Mouse (Mus musculus): ENCODE results near the gene Rnf34. TPM values are rescaled to one million over a fixed set of nuclear protein-coding genes. Genes with fewer than 3 reads are reported as not detected.

Rnf34 gene
- polyA plus RNA-seq, 1 experiment from 2014 or later, result 57.5 TPM

DNA sequence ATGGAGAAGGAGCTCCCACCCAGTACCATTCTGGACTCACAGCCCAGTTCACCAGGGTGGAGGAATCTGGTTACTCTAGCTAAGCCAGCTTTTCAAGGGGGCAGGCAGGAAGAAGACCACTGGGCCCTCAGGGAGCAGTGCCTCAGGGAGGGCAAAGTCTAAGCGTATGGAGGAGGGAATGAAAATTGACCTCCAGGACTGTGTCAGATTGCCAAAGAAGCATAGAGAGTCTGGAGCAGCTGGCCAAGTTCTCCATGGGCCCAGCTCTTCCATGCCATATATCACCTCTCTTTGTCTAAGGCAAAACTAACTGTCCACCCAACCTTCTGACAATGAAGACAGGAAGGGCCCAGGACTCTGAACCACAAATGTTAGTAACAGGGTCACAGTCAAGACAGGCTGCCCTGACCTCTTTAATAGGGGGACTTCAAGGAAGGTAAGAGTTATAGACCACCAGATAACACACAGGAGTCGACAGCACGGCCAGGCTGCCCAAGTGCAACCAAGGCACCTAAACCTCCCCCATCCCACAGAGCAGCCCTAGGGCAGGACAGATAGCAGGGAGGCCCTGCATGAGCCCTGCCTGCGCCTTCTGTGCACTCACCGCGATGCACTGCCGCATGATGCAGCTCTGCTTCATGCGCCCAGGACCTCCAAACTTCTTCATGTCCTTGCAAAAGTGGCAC lies 38.2 kb downstream of the Rnf34 start:
- no peak for ATAC-seq (ENCODE audit: insufficient number of reproducible peaks, low FRiP score, low TSS enrichment, low read depth)
- no peak overlapping the region for H3K4me2 ChIP-seq (ENCODE audit: low read depth, severe bottlenecking)
- no peaks in the 10 kb centered on the region for H3K27me3 ChIP-seq (ENCODE audit: control insufficient read depth, insufficient read depth, low read length)
- no peak overlapping the region for H3K9ac ChIP-seq (ENCODE audit: low read length)
- peaks cover 7% of the 10 kb centered on the region for H3K36me3 ChIP-seq (ENCODE audit: control insufficient read depth, insufficient read depth, low read length)
- H3K27ac ChIP-seq (replicated peaks; ENCODE audit: low read depth, low read length), result no peak overlapping the region
- H3K4me3 ChIP-seq (ENCODE audit: low read depth, low read length), result no peak overlapping the region
- no peak for DNase-seq (ENCODE audit: low spot score)
- H3K4me1 ChIP-seq (ENCODE audit: control insufficient read depth, insufficient read depth, low read length), result peaks cover 4% of the 10 kb centered on the region; the same call in 1 of the 2 replicates
- no peaks in the 10 kb centered on the region for H3K9me3 ChIP-seq (ENCODE audit: control insufficient read depth, low read length)
- WGBS, result 73% methylated on average over 8 of the region's 8 CpGs

DNA sequence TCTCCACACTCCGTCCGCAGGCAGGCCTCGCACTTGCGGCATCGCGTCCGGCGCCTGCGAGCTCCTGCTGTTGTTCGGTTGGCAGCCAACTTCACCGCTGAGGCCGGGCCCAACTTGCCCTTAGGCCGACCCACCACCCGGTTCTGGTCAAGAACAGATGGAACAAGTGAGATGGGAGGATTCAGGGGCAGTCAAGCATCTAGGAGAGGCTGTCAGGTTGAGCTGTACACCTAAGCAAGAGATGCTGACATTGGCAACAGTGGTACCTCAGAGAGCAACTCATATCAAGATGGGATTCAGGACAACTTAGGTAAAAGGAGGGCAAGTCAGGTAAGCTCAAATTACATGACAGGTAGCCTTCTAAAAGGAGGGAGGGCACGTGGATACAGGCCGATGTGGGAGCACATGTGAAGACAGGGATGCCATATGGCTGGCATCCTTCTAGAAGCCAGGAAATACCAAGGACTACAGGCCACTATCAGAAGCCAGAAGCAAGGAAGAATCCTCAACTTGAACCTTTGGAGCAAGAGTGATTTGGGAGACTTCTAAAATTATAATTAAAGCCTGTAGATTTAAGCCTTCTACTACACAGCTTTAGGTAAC lies 38.9 kb downstream of the Rnf34 start:
- no peak for ATAC-seq (ENCODE audit: insufficient number of reproducible peaks, low FRiP score, low TSS enrichment, low read depth)
- no peak overlapping the region for H3K4me3 ChIP-seq (ENCODE audit: low read depth, low read length)
- no peaks in the 10 kb centered on the region for H3K9me3 ChIP-seq (ENCODE audit: control insufficient read depth, low read length)
- 88% methylated on average over 16 of the region's 16 CpGs for WGBS
- H3K9ac ChIP-seq (ENCODE audit: low read length), result no peak overlapping the region
- no peak overlapping the region for H3K27ac ChIP-seq (replicated peaks; ENCODE audit: low read depth, low read length)
- H3K4me2 ChIP-seq (ENCODE audit: low read depth, severe bottlenecking), result no peak overlapping the region
- peaks cover 5% of the 10 kb centered on the region for H3K36me3 ChIP-seq (ENCODE audit: control insufficient read depth, insufficient read depth, low read length)
- H3K4me1 ChIP-seq (ENCODE audit: control insufficient read depth, insufficient read depth, low read length), result peaks cover 4% of the 10 kb centered on the region; the same call in 1 of the 2 replicates
- no peak for DNase-seq (ENCODE audit: low spot score)
- H3K27me3 ChIP-seq (ENCODE audit: control insufficient read depth, insufficient read depth, low read length), result no peaks in the 10 kb centered on the region

DNA sequence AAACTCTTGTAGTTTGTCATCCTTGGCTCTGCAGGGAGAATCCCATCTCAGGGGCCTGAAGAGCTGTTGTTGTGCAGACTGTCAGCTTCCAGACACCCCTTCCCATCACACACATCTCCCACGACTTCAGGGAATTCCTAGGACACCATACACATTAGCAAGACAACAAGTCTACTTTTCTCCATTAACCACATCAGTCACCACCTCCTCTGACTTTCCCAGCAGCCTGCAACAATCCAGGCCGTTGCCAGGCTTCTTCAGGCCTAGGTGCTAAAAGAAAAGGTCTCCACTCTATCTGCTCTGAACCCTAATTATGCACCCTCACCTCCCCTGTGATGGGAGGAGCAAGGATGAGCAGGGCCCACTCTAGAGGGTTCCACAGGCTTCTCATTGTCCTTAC lies 40.5 kb downstream of the Rnf34 start:
- Histone ChIP-seq H3K4me2 (ENCODE audit: low read depth, severe bottlenecking) (no peak overlapping the region), H3K27ac (replicated peaks; ENCODE audit: low read depth, low read length) (no peak overlapping the region), H3K4me1 (ENCODE audit: control insufficient read depth, insufficient read depth, low read length) (peaks cover 6% of the 10 kb centered on the region), H3K4me3 (ENCODE audit: low read depth, low read length) (no peak overlapping the region), H3K27me3 (ENCODE audit: control insufficient read depth, insufficient read depth, low read length) (no peaks in the 10 kb centered on the region), H3K9me3 (ENCODE audit: control insufficient read depth, low read length) (no peaks in the 10 kb centered on the region), H3K9ac (ENCODE audit: low read length) (no peak overlapping the region), H3K36me3 (ENCODE audit: control insufficient read depth, insufficient read depth, low read length) (peaks cover 5% of the 10 kb centered on the region)
- 30% methylated on average over 2 of the region's 2 CpGs for WGBS
- DNase-seq (ENCODE audit: low spot score) (no peak), ATAC-seq (ENCODE audit: insufficient number of reproducible peaks, low FRiP score, low TSS enrichment, low read depth) (no peak)

DNA sequence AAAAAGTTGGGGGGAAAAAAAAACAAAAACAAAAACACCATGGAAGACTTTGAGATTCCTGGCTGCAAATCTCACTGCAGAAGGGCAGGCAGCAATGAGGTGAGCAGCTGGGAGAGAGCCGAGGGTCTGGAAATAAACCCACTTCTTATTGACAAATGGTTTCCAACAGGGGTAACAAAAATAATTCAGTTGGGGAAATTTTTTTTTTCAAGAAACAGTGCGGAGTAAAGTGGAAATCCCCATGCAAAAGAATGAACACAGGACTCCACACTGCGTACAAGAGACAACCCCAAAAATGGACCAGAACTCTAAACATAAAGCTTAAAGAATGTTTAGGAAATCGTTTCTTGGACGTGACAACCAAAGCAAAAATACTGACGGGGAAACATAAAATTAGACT lies 43.4 kb downstream of the Rnf34 start:
- Histone ChIP-seq H3K4me3 (ENCODE audit: low read depth, low read length) (no peak overlapping the region), H3K9me3 (ENCODE audit: control insufficient read depth, low read length) (no peaks in the 10 kb centered on the region), H3K4me2 (ENCODE audit: low read depth, severe bottlenecking) (no peak overlapping the region), H3K27me3 (ENCODE audit: control insufficient read depth, insufficient read depth, low read length) (no peaks in the 10 kb centered on the region), H3K36me3 (ENCODE audit: control insufficient read depth, insufficient read depth, low read length) (peaks cover 2% of the 10 kb centered on the region), H3K9ac (ENCODE audit: low read length) (no peak overlapping the region), H3K4me1 (ENCODE audit: control insufficient read depth, insufficient read depth, low read length) (peaks cover 10% of the 10 kb centered on the region), H3K27ac (replicated peaks; ENCODE audit: low read depth, low read length) (no peak overlapping the region)
- ATAC-seq (ENCODE audit: insufficient number of reproducible peaks, low FRiP score, low TSS enrichment, low read depth) (no peak), DNase-seq (ENCODE audit: low spot score) (no peak)
- 95% methylated on average over 6 of the region's 6 CpGs for WGBS

DNA sequence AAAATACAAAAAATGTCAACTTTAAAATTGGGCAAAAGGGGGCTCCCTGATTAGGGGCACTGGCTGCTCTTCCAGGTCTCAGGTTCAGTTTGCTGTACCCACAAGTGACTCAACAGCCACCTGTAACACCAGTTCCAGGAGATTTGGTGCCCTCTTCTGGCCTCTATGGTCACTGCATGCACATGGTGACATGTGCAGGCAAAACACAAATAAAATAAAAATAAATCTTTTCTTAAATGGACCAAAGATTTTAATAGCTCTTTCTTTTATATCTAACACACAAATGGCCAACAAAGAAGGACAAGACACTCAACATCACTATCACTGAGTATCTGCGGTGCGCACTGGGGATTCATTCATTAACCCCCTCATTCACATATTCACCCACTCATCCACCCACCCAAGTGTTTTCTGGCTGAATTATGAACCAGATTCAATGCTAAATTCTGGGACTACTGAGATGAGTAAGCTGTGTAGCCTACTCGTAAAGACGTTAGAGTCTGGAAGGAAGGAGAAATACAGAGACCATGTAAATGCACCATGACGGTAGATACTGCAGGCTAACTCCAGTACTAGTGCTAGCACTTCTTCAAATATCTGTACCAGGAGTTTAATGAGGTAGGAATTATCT lies 44.3 kb downstream of the Rnf34 start:
- peaks cover 16% of the 10 kb centered on the region for H3K4me1 ChIP-seq (ENCODE audit: control insufficient read depth, insufficient read depth, low read length)
- H3K4me3 ChIP-seq (ENCODE audit: low read depth, low read length), result no peak overlapping the region
- DNase-seq (ENCODE audit: low spot score), result peak; percentile 81
- H3K36me3 ChIP-seq (ENCODE audit: control insufficient read depth, insufficient read depth, low read length), result no peaks in the 10 kb centered on the region; the same call in 1 of the 2 replicates
- H3K4me2 ChIP-seq (ENCODE audit: low read depth, severe bottlenecking), result no peak overlapping the region
- WGBS, result 93% methylated on average over 5 of the region's 5 CpGs
- no peaks in the 10 kb centered on the region for H3K9me3 ChIP-seq (ENCODE audit: control insufficient read depth, low read length)
- H3K9ac ChIP-seq (ENCODE audit: low read length), result no peak overlapping the region
- no peak for ATAC-seq (ENCODE audit: insufficient number of reproducible peaks, low FRiP score, low TSS enrichment, low read depth)
- no peak overlapping the region for H3K27ac ChIP-seq (replicated peaks; ENCODE audit: low read depth, low read length)
- H3K27me3 ChIP-seq (ENCODE audit: control insufficient read depth, insufficient read depth, low read length), result no peaks in the 10 kb centered on the region

DNA sequence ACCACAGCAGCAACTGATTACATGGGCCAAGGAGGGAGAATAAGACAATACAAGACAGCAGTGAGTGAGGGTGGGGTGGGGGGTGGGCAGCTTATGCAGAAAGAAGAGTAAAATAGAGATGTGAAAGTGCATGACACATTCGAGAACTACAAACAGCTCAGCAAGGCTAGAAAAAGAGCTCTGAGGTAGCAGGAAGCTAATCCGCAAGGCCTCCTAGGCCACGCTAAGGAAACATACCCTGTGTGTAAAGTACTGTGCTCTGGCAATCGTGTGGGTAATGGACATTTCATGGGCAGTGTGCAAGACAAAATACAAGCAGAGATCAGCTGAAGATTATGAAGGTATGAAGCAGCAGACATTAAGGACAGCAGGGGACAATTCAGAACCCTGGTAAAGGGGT lies 45.0 kb downstream of the Rnf34 start:
- Histone ChIP-seq H3K9ac (ENCODE audit: low read length) (no peak overlapping the region), H3K4me2 (ENCODE audit: low read depth, severe bottlenecking) (no peak overlapping the region), H3K9me3 (ENCODE audit: control insufficient read depth, low read length) (no peaks in the 10 kb centered on the region), H3K36me3 (ENCODE audit: control insufficient read depth, insufficient read depth, low read length) (no peaks in the 10 kb centered on the region; the same call in 1 of the 2 replicates), H3K4me3 (ENCODE audit: low read depth, low read length) (no peak overlapping the region), H3K4me1 (ENCODE audit: control insufficient read depth, insufficient read depth, low read length) (peaks cover 16% of the 10 kb centered on the region), H3K27ac (replicated peaks; ENCODE audit: low read depth, low read length) (no peak overlapping the region), H3K27me3 (ENCODE audit: control insufficient read depth, insufficient read depth, low read length) (no peaks in the 10 kb centered on the region)
- ATAC-seq (ENCODE audit: insufficient number of reproducible peaks, low FRiP score, low TSS enrichment, low read depth) (no peak), DNase-seq (ENCODE audit: low spot score) (no peak)
- 75% methylated on average over 4 of the region's 4 CpGs for WGBS

DNA sequence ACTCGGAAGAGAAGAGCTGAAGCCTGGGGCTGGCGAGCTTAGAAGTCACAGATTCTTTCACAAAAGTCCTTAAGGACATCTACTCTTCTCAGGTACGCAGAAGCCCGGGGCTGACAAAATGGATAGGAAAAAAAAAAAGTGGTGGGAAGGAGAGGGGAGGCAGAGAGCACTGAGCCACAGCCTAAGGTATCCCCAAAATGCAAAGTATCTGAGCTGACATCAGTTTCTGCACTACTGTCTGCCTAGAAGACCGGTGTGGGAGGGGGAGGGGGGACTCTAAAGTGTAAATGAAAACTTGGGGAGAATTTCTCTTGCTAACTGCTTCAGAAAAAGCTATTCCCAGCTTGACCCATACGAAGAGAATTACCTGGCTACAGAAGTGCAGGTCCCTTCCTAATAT lies 48.3 kb downstream of the Rnf34 start:
- Histone ChIP-seq H3K4me1 (ENCODE audit: control insufficient read depth, insufficient read depth, low read length) (peaks cover 22% of the 10 kb centered on the region), H3K9ac (ENCODE audit: low read length) (no peak overlapping the region), H3K36me3 (ENCODE audit: control insufficient read depth, insufficient read depth, low read length) (no peaks in the 10 kb centered on the region), H3K27ac (replicated peaks; ENCODE audit: low read depth, low read length) (no peak overlapping the region), H3K9me3 (ENCODE audit: control insufficient read depth, low read length) (no peaks in the 10 kb centered on the region), H3K4me3 (ENCODE audit: low read depth, low read length) (no peak overlapping the region), H3K4me2 (ENCODE audit: low read depth, severe bottlenecking) (peak overlapping the region; percentile 74; the same call in 1 of the 2 replicates), H3K27me3 (ENCODE audit: control insufficient read depth, insufficient read depth, low read length) (no peaks in the 10 kb centered on the region)
- no peak for ATAC-seq (ENCODE audit: insufficient number of reproducible peaks, low FRiP score, low TSS enrichment, low read depth)
- WGBS, result 79% methylated on average over 6 of the region's 6 CpGs
- no peak for DNase-seq (ENCODE audit: low spot score)

DNA sequence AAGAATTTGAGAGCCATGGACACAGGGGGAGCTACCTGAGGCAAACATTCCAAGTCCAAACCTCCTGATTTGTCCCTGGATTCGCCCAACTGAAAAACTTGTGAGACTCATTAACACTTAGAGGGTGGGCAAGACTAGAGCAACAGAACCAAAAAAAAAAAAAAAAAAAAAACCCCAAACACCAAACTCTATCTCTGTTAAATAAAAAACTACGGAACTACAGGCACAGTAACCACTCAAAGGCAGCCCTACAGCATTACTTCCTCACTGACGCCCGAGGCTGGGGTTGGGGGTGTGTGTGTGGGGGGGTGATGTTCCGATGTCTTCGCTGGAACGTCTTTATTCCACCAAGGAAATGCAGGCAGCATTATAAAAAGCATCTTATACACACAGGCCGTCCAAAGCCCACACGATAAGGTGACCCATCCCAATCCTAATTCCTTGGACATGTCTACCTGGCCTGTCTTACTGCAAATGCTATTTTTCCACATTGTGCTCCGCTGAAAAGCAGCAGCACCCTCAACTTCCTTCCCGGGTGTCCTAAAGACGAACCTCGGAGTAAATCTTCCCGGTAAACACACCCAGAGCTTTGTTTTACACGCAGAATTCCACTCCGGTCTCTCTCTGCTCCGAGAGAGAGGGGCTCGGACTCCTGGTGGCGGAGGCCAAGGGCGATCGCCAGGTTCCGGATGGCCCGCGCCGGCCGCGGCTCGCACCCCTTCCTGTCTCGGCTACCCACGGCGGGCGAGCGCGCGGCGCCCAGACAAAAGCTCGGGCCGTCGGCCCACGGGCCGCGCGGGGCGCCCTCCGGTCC lies 49.3 kb downstream of the Rnf34 start:
- Histone ChIP-seq H3K9me3 (ENCODE audit: control insufficient read depth, low read length) (no peaks in the 10 kb centered on the region), H3K4me3 (ENCODE audit: low read depth, low read length) (peak overlapping the region; percentile 80), H3K27ac (replicated peaks; ENCODE audit: low read depth, low read length) (peak overlapping the region; percentile 84), H3K4me2 (ENCODE audit: low read depth, severe bottlenecking) (peak overlapping the region; percentile 74), H3K27me3 (ENCODE audit: control insufficient read depth, insufficient read depth, low read length) (no peaks in the 10 kb centered on the region), H3K9ac (ENCODE audit: low read length) (peak overlapping the region; percentile 91), H3K36me3 (ENCODE audit: control insufficient read depth, insufficient read depth, low read length) (no peaks in the 10 kb centered on the region), H3K4me1 (ENCODE audit: control insufficient read depth, insufficient read depth, low read length) (peaks cover 22% of the 10 kb centered on the region)
- WGBS, result 2% methylated on average over 45 of the region's 45 CpGs
- DNase-seq (ENCODE audit: low spot score) (peak; percentile 58), ATAC-seq (ENCODE audit: insufficient number of reproducible peaks, low FRiP score, low TSS enrichment, low read depth) (no peak)

Measured in limb, embryonic 11.5 days (tissue).